Mouse (Mus musculus): ENCODE data around the gene Tle3. TPM values are rescaled to one million over a fixed set of nuclear protein-coding genes. Genes with fewer than 3 reads are reported as not detected.

The Tle3 gene
- total RNA-seq, 2 experiments from 2014 or later: 12.5 to 14.2 TPM

DNA sequence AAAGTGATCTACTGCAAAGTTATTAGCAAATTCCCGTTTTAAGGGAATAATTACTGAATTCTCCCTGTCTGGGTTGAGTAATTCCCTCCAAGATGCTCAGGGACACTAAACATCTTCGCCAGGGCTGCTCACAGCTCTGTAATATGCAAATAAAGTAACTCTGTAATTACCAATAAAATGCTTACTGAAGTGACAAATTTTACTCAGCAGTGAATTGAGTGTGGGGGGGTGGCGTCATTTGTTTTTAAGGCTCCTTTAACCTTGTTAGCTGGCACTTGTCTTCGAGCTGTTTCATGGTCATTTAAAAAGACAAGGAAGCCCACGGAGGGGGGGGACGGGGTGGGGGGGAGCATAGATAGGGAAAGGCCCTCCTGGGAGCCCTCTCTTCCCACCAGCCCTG lies 23.6 kb upstream of the Tle3 start:
- DNase-seq: no peak
- intact Hi-C loops (cut with DNase I; ENCODE audit: low total_unique reads): no loop called here

DNA sequence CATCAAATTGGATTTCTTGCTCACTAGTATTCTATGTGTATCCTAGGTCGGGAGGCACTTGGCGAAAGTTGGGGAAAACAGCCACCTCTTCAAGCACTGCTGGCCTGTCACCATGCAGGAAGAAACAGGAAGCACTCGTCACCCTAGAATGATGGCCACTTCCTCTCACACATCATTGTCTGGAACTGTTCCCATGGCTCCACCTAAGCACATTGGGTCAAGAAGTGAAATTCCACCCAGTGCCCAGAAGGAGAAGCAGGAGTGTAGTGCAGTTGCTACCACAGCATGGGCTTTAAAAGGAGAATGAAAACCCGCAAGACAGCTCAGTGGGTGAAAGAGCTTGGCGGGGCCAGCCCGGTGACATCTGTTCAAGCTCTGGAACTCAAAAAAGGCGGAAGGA lies 22.5 kb upstream of the Tle3 start:
- DNase-seq: peak; percentile 30
- intact Hi-C loops (cut with DNase I; ENCODE audit: low total_unique reads): loop anchor here (10.0 kb wide), 1 partner anchor 295 kb away; no protein-coding TSS in a partner anchor

DNA sequence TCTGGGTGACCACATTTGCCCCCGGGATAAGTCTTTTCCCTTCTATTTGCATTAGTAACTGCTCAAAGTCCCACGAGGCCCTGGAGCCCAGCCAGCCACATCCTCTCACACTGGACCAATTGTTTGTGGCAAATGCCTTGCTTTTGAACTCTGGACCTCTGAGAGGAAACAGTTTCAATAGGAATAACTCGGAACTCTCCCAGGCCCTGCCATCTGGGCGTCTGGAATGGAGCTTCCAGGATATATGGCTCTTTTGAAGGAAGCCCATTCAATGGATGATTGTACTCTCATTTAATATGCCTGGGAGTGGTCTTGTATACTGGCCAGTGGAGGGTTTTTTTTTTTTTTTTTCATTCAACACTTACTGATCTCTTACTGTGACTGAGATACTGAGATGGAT lies 21.0 kb upstream of the Tle3 start:
- peak; percentile 53 for DNase-seq
- intact Hi-C loops (cut with DNase I; ENCODE audit: low total_unique reads): loop anchor here (10.0 kb wide), 1 partner anchor 296 kb away; no protein-coding TSS in a partner anchor

DNA sequence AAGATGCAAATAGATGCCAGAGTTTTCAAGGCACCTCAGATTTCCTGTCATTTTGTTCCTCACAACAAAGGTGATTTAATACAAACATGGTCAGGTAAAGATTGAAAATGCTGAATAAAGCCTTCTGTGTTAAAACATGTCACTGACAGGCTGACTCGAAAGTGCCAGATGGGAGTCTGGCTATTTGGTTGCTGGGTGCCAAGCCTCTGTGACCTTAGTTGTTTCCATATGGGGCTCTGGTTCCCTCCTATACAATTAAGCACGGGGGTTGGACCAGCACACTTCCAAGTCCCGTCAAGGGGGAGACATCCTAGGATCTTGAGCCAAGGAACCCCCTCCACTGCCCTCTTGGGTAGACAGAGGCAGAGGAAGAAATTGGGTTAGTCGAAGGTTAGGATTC lies 13.2 kb upstream of the Tle3 start:
- intact Hi-C loops (cut with DNase I; ENCODE audit: low total_unique reads): loop anchor here (10.0 kb wide), 1 partner anchor 304 kb away; no protein-coding TSS in a partner anchor
- no peak for DNase-seq

- intact Hi-C loops (cut with DNase I; ENCODE audit: low total_unique reads): loop anchor here (10.0 kb wide), 2 partner anchors 285 to 305 kb away; no protein-coding TSS in a partner anchor
- DNase-seq: no peak
Observed at GRCm38 (mm10) chr9:61359741-61360140, 12.4 kb upstream of the Tle3 start.

GRCm38 (mm10) chr9:61360163-61360562 lies 12.0 kb upstream of the Tle3 start:
- intact Hi-C loops (cut with DNase I; ENCODE audit: low total_unique reads): loop anchor here (10.0 kb wide), 1 partner anchor 285 kb away; no protein-coding TSS in a partner anchor

DNA sequence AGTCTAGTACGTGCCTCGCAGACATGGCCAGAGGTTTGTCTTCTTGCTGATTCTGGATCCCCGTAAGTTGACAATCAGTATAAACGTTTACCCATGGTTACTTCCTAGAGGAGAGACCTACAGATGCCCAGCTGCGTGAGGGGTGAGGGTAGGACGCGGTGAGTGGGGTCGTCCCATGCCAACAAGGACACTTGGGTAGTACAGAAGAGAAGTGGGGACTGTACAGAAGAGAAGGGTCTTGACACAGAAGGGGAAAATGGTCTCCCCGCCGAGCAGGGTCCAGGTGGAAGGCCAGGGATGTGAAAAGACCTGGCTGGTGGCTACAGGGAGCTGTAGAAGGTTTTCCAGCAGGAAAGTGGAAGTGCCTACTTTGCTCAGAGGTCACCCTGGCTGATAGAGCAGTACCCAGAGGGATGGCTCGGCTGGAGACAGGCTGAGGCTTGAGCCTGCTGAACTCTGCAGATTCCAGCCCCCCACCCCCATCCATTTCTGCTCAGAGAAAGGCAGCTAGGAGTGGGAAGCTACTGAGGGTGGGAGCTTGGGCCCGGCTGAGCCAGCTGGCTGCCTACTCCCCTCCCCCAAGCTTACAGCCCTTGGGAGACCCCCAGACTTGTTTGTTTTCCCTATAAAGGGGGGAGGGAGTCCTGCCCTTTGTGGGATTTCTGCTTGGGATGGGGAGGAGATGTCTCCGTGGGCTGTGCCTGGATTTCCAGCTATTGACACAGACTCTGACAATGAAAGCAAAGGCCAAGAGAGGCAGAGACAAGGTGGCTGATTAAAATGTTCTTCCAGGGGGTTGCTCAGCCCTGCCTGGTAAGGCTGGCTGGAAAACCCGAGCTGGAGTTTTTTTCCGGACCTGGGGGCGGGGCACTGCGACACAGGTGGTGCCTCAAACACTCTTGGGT lies 11.2 kb upstream of the Tle3 start:
- intact Hi-C loops (cut with DNase I; ENCODE audit: low total_unique reads): loop anchor here (10.0 kb wide), 1 partner anchor 284 kb away; no protein-coding TSS in a partner anchor
- no peak for DNase-seq

More at GRCm38 (mm10) chr9:61360163-61360562, 12.0 kb upstream of the Tle3 start:
- no peak for DNase-seq

- DNase-seq: no peak
- intact Hi-C loops (cut with DNase I; ENCODE audit: low total_unique reads): loop anchor here (10.0 kb wide), 1 partner anchor 282 kb away; no protein-coding TSS in a partner anchor
Observed at GRCm38 (mm10) chr9:61363194-61363593, 9.0 kb upstream of the Tle3 start.

DNA sequence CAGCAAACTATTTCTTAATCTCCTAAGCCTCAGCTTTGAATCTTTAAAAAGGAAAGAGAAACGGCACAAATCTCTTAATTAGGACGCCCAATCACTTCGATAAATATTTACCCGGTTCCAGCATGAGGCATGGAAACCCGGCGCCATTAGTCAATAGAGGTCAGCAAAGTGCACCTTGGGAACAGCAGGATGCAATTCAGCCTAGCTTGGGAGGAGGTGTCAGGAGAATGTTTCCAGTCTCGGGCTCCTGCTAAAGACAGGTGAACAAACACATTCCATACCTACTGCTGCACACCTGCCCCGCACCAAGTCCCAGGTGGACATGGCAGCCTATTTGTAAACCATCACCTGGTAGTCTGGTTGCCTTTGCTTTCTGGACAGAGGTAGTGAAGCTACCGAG lies 6.1 kb upstream of the Tle3 start:
- intact Hi-C loops (cut with DNase I; ENCODE audit: low total_unique reads): loop anchor here (10.0 kb wide), 1 partner anchor 279 kb away; no protein-coding TSS in a partner anchor
- no peak for DNase-seq

DNA sequence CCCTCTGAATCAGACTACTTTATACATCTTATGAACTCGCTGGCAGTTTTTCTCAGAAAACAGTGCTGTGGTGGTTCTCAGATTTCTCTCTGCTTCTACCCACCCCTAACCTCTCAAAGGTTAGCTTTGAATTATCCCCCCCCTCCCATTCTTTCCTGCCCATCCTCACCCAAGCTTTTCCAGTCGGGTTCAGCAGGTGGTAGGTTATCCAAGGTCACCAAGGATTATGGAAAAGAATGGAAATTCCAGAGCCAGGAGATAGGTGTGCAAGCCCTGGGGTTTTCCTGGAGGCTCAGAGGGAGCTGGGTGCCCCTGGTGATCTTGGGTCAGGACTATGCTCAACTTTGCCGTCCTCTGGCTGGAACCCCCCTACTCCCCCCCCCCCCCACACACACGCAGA lies 5.0 kb upstream of the Tle3 start:
- DNase-seq: no peak
- intact Hi-C loops (cut with DNase I; ENCODE audit: low total_unique reads): loop anchor here (10.0 kb wide), 1 partner anchor 278 kb away; no protein-coding TSS in a partner anchor

DNA sequence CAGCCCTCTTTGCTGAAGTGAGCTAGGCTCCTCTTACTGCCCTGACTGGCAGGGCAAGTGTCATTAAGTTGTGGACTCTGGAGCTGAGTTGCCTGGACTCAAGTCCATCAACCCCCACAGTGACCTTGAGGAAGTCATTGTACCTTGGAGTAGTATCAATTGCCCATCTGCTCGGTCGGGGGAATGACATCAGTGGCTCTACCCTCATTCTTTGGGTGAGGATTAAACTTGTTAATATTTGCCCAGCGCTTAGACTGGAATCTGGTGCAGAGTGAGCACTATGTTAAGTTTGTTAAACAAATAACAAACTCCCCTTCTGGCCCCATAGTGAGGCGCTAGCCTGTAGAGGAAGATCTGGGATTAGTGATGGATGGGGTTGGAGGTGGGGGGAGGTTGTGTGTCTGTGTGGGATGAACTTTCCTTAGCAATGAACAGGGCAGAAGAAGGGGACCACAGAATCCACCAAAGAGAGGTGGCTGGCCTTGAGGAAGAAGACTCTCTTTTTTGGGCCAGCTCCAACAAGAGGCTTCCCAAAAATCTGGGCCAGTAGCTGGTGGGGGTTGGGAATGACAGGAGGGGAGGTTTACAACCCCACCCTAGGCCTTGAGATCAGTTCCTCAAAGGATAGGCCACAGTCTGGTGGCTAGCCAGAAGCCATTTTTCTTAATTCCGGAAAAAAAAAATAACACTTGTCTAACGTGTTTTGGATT lies 4.2 kb upstream of the Tle3 start:
- intact Hi-C loops (cut with DNase I; ENCODE audit: low total_unique reads): loop anchor here (10.0 kb wide), 1 partner anchor 277 kb away; no protein-coding TSS in a partner anchor
- DNase-seq: no peak

GRCm38 (mm10) chr9:61368567-61369240 lies 3.5 kb upstream of the Tle3 start:
- DNase-seq: peak; percentile 30
- intact Hi-C loops (cut with DNase I; ENCODE audit: low total_unique reads): loop anchor here (10.0 kb wide), 1 partner anchor 276 kb away; no protein-coding TSS in a partner anchor

DNA sequence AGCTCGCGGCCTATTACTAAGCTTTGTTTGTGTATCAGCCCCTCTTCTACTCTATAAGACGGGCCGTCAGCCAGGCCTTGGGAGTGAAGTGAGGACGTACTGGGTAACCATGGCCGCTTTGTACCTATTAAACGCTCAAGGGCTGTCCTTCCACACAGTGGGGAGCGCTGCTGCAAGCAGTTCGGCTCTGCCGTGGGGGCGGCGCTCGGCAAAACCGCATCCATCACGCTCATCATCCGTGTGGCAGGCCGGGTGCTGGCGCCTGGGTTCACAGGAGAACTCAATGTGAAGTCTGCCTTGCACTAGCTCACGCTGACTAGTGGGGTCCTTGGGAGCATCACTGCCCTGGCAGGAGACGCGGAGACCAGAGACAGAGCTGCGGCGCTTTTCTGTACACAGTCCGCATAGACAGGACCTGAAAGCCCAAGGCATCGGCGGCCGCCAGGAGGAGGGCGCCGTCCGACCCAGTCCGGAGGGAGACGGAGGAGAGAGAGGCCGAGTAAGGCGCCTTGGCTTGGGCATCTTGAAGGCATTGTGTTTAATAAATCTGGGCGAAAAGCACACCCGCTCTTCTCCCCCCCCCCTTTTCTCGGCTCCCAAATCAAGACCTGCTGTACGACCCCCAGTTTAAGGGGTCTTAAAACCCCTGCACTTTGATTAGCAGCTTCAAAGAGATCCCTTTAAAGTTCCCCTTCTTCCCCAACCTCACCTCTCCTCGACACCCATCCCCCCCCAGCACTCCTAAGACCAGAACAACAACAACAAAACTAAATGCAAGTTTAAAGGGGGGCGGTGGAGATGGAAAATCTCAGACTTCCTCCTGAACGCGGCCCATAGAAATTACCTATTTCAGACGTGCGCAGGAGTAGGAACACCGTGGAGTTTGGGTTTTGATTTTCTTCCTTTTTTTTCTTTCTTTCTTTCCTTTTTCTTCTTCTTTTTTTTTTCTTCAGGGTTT lies 2.6 kb upstream of the Tle3 start:
- peak; percentile 37 for DNase-seq
- intact Hi-C loops (cut with DNase I; ENCODE audit: low total_unique reads): loop anchor here (10.0 kb wide), 1 partner anchor 275 kb away; no protein-coding TSS in a partner anchor

DNA sequence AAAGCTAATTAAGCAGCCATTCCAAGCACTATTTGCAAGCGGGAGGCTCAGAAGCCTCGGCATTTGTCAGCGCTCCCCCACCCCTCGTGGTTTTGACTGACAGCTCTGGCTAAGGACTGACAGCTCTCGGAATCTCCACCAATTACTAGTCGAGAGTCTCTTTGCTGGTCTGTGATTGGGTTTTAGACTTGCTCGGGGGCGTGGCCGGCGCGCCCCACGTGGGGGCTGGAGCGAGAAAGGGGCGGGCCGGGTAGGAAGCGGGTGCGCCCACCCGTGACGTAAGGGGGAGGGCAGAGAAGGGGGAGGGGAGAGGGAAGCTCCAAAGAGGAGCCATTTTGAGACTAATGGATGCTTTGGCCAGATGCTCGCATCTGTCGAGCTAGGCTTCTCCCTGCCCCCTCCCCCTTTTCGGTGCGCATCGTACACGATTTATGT lies 1.7 kb upstream of the Tle3 start:
- DNase-seq: peak; percentile 97
- intact Hi-C loops (cut with DNase I; ENCODE audit: low total_unique reads): no loop called here

GRCm38 (mm10) chr9:61370889-61371754 lies 1.0 kb upstream of the Tle3 start:
- DNase-seq: peak; percentile 69
- intact Hi-C loops (cut with DNase I; ENCODE audit: low total_unique reads): no loop called here

GRCm38 (mm10) chr9:61372510-61372975 lies 377 bp downstream of the Tle3 start:
- DNase-seq: no peak
- intact Hi-C loops (cut with DNase I; ENCODE audit: low total_unique reads): no loop called here

- intact Hi-C loops (cut with DNase I; ENCODE audit: low total_unique reads): no loop called here
- DNase-seq: peak; percentile 57
Observed at GRCm38 (mm10) chr9:61372976-61373633, 939 bp downstream of the Tle3 start.
